Mouse (Mus musculus): ENCODE data around the gene Topbp1. TPM values are rescaled to one million over a fixed set of nuclear protein-coding genes. Genes with fewer than 3 reads are reported as not detected.

Gene Topbp1
- polyA plus RNA-seq, 1 experiment from 2014 or later = 37.2 TPM

DNA sequence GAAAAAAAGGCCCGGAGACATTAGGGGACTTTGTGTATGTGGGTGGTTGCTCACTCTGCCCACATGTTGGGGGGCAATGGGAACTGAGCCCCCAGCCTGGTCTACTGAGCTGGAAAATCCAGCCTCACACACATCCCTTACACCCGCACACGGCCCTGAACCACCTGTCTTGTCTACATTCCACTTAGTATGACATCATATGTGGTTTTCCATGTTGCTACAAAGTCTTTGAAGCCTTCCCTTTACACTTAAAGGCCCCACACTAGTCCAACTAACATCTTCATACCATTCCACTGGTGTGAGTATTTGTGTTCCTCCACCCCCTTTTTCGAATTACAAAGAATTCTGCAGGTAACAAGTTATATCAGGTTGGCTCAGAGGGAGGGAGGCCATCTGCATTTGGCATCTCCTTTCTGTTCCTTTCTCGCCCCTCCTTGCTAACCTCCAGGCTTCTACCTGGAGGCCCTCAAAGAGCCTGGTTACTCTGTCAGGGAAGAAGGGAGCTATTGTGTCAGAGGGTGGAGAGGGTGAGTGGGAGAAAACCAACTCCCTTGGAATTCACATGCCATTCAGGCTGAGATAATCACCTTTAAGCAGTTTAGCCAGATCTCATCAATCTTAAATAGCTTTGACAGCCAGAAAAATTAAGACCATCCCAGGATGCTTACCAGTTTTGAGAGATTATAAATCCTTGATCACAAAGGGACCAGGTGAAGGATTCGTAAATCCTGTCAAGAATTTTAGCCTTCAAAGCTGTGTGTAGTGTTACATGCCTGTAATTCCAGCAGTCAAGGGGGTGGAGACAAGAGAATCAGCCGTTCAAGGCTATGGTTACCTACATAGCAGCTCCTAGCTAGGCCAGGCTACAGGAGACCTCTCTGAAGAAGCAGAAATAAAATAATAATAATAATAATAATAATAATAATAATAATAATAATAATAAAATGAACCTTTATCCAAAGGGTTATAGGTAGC lies 71.6 kb downstream of the Topbp1 start:
- peaks cover 3% of the 10 kb centered on the region; the same call in 1 of the 2 replicates for H3K4me1 ChIP-seq (ENCODE audit: control insufficient read depth, insufficient read depth, low read length)
- 53% methylated on average over 7 of the region's 7 CpGs for WGBS
- no peaks in the 10 kb centered on the region for H3K9me3 ChIP-seq (replicated peaks; ENCODE audit: control insufficient read depth, low read length)
- H3K36me3 ChIP-seq (ENCODE audit: control insufficient read depth, insufficient read depth) = no peaks in the 10 kb centered on the region
- no peak overlapping the region for H3K4me2 ChIP-seq (ENCODE audit: low read depth, low read length)
- H3K4me3 ChIP-seq (ENCODE audit: low read length) = no peak overlapping the region
- no peak for ATAC-seq (replicated peaks; ENCODE audit: extremely low read depth, insufficient read depth, low FRiP score)
- no peak overlapping the region for H3K9ac ChIP-seq (ENCODE audit: low read length)
- H3K27ac ChIP-seq (ENCODE audit: low read length) = no peak overlapping the region
- no peaks in the 10 kb centered on the region for H3K27me3 ChIP-seq (ENCODE audit: control insufficient read depth, insufficient read depth, low read length)

DNA sequence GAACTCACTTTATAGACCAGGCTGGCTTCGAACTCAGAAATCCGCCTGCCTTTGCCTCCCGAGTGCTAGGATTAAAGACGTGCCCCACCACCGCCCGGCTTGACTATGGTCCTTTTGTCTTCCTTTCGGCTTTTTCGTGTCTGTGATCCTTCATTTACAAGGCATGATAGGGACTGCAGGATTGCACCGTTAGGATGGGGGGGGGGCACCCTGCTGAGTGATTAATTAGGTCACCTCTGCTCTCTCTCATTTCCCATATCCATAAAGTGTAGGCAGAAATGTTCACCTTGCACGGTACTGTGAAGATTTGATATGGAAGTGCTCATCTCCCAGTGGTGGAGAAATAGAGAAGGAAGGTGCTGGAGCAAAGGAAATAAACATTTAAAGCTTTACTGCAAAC lies 73.7 kb downstream of the Topbp1 start:
- no peak overlapping the region for H3K9ac ChIP-seq (ENCODE audit: low read length)
- ATAC-seq (replicated peaks; ENCODE audit: extremely low read depth, insufficient read depth, low FRiP score) = no peak
- H3K27me3 ChIP-seq (ENCODE audit: control insufficient read depth, insufficient read depth, low read length) = no peaks in the 10 kb centered on the region
- no peaks in the 10 kb centered on the region for H3K9me3 ChIP-seq (replicated peaks; ENCODE audit: control insufficient read depth, low read length)
- H3K27ac ChIP-seq (ENCODE audit: low read length) = no peak overlapping the region
- H3K4me3 ChIP-seq (ENCODE audit: low read length) = no peak overlapping the region
- peaks cover 3% of the 10 kb centered on the region; the same call in 1 of the 2 replicates for H3K4me1 ChIP-seq (ENCODE audit: control insufficient read depth, insufficient read depth, low read length)
- H3K36me3 ChIP-seq (ENCODE audit: control insufficient read depth, insufficient read depth) = no peaks in the 10 kb centered on the region
- no peak overlapping the region for H3K4me2 ChIP-seq (ENCODE audit: low read depth, low read length)
- WGBS = 69% methylated on average over 10 of the region's 10 CpGs

DNA sequence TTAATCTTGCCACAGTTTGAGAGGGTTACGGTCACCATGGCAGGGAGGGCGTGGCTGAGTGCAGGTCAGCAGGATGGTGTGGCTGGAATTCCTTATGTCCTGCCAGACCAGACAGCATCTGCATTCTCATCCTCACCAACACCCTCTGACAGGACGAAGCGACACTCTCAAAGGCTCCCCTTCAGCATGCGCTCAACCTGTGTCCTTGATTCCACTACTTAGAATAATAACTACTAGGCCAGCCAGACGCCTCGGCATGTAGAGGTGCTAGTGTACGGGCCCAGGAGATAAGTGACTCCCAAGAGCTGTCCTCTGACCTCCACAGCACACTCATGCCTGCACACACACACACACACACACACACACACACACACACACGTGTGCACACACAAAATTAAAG lies 74.2 kb downstream of the Topbp1 start:
- H3K4me1 ChIP-seq (ENCODE audit: control insufficient read depth, insufficient read depth, low read length) = peaks cover 3% of the 10 kb centered on the region; the same call in 1 of the 2 replicates
- H3K27me3 ChIP-seq (ENCODE audit: control insufficient read depth, insufficient read depth, low read length) = no peaks in the 10 kb centered on the region
- no peak overlapping the region for H3K4me2 ChIP-seq (ENCODE audit: low read depth, low read length)
- no peaks in the 10 kb centered on the region for H3K9me3 ChIP-seq (replicated peaks; ENCODE audit: control insufficient read depth, low read length)
- no peak overlapping the region for H3K9ac ChIP-seq (ENCODE audit: low read length)
- ATAC-seq (replicated peaks; ENCODE audit: extremely low read depth, insufficient read depth, low FRiP score) = peak; percentile 33; the same call in 1 of the 2 replicates
- no peak overlapping the region for H3K27ac ChIP-seq (ENCODE audit: low read length)
- H3K4me3 ChIP-seq (ENCODE audit: low read length) = no peak overlapping the region
- H3K36me3 ChIP-seq (ENCODE audit: control insufficient read depth, insufficient read depth) = no peaks in the 10 kb centered on the region
- 41% methylated on average over 9 of the region's 9 CpGs for WGBS

DNA sequence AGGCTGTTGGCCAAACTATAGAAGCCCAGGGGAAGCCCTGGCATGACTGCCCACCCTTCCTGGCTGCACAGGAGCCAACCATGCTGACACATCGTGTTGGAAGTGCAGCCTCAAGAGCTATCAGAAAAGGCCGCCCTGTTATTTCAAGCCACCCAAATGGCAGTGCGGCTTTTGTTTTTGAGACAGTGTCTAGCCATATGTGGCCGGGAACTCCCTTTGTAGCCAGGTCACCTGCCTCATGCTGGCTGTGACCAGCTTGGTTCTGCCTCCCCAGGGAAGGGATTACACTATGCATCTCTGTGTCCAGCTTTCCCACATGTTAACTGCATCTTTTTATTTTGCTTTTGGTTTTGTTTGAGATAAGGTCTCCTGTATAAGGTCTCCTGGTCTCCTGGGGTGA lies 75.6 kb downstream of the Topbp1 start:
- Histone ChIP-seq H3K4me2 (ENCODE audit: low read depth, low read length) (no peak overlapping the region), H3K4me3 (ENCODE audit: low read length) (no peak overlapping the region), H3K27ac (ENCODE audit: low read length) (no peak overlapping the region), H3K36me3 (ENCODE audit: control insufficient read depth, insufficient read depth) (no peaks in the 10 kb centered on the region), H3K27me3 (ENCODE audit: control insufficient read depth, insufficient read depth, low read length) (no peaks in the 10 kb centered on the region), H3K9me3 (replicated peaks; ENCODE audit: control insufficient read depth, low read length) (no peaks in the 10 kb centered on the region), H3K9ac (ENCODE audit: low read length) (no peak overlapping the region), H3K4me1 (ENCODE audit: control insufficient read depth, insufficient read depth, low read length) (peaks cover 3% of the 10 kb centered on the region; the same call in 1 of the 2 replicates)
- ATAC-seq (replicated peaks; ENCODE audit: extremely low read depth, insufficient read depth, low FRiP score) = no peak
- 88% methylated on average over 4 of the region's 4 CpGs for WGBS

DNA sequence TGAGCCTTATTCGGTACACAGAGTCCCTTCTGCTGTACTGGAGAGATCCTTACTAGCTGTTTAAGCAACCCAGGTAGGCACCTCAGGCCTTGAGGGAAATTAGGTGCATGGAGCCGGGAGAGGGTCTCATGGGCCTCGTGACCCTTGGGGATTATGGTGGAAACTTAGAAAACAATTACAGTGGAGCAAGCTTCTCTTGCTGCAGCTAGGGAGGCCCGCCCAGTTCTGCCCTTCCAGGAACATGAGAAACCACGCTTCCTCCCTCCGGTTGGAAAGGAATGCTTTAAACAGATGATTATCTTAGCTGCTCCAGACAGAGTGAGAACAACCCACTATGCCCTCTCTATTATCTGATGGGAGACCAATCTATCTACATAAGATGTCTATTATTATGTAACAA lies 78.0 kb downstream of the Topbp1 start:
- ATAC-seq (replicated peaks; ENCODE audit: extremely low read depth, insufficient read depth, low FRiP score) = no peak
- no peak overlapping the region for H3K27ac ChIP-seq (ENCODE audit: low read length)
- no peak overlapping the region for H3K4me3 ChIP-seq (ENCODE audit: low read length)
- H3K27me3 ChIP-seq (ENCODE audit: control insufficient read depth, insufficient read depth, low read length) = no peaks in the 10 kb centered on the region
- no peaks in the 10 kb centered on the region for H3K36me3 ChIP-seq (ENCODE audit: control insufficient read depth, insufficient read depth)
- 54% methylated on average over 6 of the region's 6 CpGs for WGBS
- no peaks in the 10 kb centered on the region for H3K9me3 ChIP-seq (replicated peaks; ENCODE audit: control insufficient read depth, low read length)
- no peak overlapping the region for H3K4me2 ChIP-seq (ENCODE audit: low read depth, low read length)
- H3K9ac ChIP-seq (ENCODE audit: low read length) = no peak overlapping the region
- H3K4me1 ChIP-seq (ENCODE audit: control insufficient read depth, insufficient read depth, low read length) = peaks cover 5% of the 10 kb centered on the region; the same call in 1 of the 2 replicates

DNA sequence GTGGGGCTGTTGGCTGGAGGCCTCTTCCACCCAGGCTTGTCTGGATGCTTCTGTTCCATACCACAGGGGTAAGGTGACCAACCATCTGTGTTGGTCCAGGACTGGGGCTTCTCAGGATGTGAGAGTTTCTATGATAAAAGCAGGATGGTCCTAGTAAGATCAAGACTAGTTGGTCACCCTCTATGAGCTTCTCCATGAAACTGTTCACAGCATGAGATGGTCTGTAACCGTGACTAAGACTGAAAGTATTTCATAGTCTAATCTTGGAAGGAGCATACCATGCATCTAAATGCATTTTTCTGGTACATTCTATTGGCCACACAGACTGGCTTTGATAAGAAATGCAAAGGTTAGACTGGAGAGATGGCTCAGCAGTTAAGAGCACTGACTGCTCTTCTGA lies 78.6 kb downstream of the Topbp1 start:
- no peak overlapping the region for H3K27ac ChIP-seq (ENCODE audit: low read length)
- 91% methylated on average over 1 of the region's 1 CpGs for WGBS
- no peak overlapping the region for H3K9ac ChIP-seq (ENCODE audit: low read length)
- no peak for ATAC-seq (replicated peaks; ENCODE audit: extremely low read depth, insufficient read depth, low FRiP score)
- H3K27me3 ChIP-seq (ENCODE audit: control insufficient read depth, insufficient read depth, low read length) = no peaks in the 10 kb centered on the region
- H3K4me3 ChIP-seq (ENCODE audit: low read length) = no peak overlapping the region
- H3K4me1 ChIP-seq (ENCODE audit: control insufficient read depth, insufficient read depth, low read length) = peaks cover 5% of the 10 kb centered on the region; the same call in 1 of the 2 replicates
- H3K9me3 ChIP-seq (replicated peaks; ENCODE audit: control insufficient read depth, low read length) = no peaks in the 10 kb centered on the region
- H3K36me3 ChIP-seq (ENCODE audit: control insufficient read depth, insufficient read depth) = no peaks in the 10 kb centered on the region
- H3K4me2 ChIP-seq (ENCODE audit: low read depth, low read length) = no peak overlapping the region

DNA sequence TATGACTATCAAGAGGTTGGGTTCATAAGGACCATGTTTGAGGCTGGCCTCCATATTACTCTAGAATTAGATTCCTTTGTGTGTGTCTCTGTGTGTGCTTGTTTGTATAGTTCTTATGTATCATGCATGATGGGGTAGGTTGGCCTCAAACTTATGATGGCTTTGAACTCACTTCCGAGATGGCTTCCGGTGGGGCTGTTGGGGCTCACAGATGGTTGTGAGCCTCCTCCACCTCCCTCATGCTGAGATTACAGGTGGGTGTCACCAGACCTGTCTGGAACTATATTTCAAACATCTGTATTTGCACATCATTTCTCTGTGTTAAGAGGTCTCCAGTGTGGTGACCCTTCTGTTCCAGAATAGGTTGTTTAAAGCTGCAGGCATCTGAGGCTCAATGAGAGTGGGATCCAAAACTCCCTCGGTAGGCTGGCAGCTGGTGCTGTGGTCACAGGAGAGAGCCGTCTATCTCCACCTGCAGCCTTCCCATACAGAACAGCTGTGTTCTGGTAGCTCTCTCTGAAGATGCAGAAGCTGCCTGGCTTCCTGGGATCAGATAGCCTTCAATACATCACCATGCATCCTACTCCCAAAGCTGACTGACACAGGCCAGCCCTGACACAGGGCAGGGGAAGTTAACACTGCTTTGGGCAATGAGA lies 79.3 kb downstream of the Topbp1 start:
- 76% methylated on average over 4 of the region's 4 CpGs for WGBS
- no peak for ATAC-seq (replicated peaks; ENCODE audit: extremely low read depth, insufficient read depth, low FRiP score)

DNA sequence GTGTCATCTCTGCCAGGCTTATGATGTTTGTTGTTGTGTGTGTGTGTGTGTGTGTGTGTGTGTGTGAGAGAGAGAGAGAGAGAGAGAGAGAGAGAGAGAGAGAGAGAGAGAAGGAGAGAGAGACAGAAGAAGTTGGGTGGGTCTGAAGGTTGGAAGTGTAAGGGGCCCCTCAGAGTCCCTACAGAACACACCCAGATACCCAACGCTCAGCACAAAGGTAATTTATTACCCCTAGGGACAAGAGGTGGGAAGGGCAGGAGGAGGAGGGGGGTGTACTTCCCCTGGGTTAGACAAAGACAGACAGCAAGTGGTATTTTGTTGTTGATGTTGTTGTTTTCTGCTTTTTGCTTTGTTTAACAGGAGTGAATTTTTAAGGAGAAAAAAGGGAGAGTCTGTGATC lies 80.6 kb downstream of the Topbp1 start:
- no peak for ATAC-seq (replicated peaks; ENCODE audit: extremely low read depth, insufficient read depth, low FRiP score)
- H3K27me3 ChIP-seq (ENCODE audit: control insufficient read depth, insufficient read depth, low read length) = no peaks in the 10 kb centered on the region
- H3K4me2 ChIP-seq (ENCODE audit: low read depth, low read length) = no peak overlapping the region
- no peak overlapping the region for H3K4me3 ChIP-seq (ENCODE audit: low read length)
- no peak overlapping the region for H3K9ac ChIP-seq (ENCODE audit: low read length)
- no peaks in the 10 kb centered on the region for H3K9me3 ChIP-seq (replicated peaks; ENCODE audit: control insufficient read depth, low read length)
- H3K4me1 ChIP-seq (ENCODE audit: control insufficient read depth, insufficient read depth, low read length) = peaks cover 2% of the 10 kb centered on the region; the same call in 1 of the 2 replicates
- 41% methylated on average over 1 of the region's 1 CpGs for WGBS
- no peaks in the 10 kb centered on the region for H3K36me3 ChIP-seq (ENCODE audit: control insufficient read depth, insufficient read depth)
- no peak overlapping the region for H3K27ac ChIP-seq (ENCODE audit: low read length)

More for the DNA sequence above, 79.3 kb downstream of the Topbp1 start:
- no peaks in the 10 kb centered on the region for H3K36me3 ChIP-seq (ENCODE audit: control insufficient read depth, insufficient read depth)
- H3K27me3 ChIP-seq (ENCODE audit: control insufficient read depth, insufficient read depth, low read length) = no peaks in the 10 kb centered on the region
- no peak overlapping the region for H3K4me2 ChIP-seq (ENCODE audit: low read depth, low read length)
- H3K4me1 ChIP-seq (ENCODE audit: control insufficient read depth, insufficient read depth, low read length) = peaks cover 3% of the 10 kb centered on the region; the same call in 1 of the 2 replicates
- no peak overlapping the region for H3K27ac ChIP-seq (ENCODE audit: low read length)
- H3K9me3 ChIP-seq (replicated peaks; ENCODE audit: control insufficient read depth, low read length) = no peaks in the 10 kb centered on the region
- H3K4me3 ChIP-seq (ENCODE audit: low read length) = no peak overlapping the region
- H3K9ac ChIP-seq (ENCODE audit: low read length) = no peak overlapping the region

DNA sequence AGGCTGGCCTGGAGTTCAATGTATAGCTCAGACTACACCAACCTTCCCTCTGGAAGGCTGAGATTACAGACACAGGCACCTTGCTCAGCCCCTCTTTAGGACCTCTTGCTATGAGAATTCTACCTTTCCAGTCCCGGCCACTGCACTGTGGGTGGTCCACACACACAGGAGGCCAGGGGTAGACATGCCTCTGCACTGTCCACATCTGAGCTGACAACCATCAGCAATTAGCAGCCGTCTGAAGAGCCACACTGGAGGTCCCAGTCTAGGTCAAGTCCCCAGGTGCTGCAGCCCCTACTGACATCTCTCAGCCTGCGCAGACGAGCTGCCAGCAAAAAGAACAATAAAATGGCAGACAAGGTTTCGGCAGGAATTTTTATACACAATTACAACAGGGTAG lies 81.6 kb downstream of the Topbp1 start:
- H3K36me3 ChIP-seq (ENCODE audit: control insufficient read depth, insufficient read depth) = no peaks in the 10 kb centered on the region
- H3K4me2 ChIP-seq (ENCODE audit: low read depth, low read length) = no peak overlapping the region
- H3K27ac ChIP-seq (ENCODE audit: low read length) = no peak overlapping the region
- H3K9ac ChIP-seq (ENCODE audit: low read length) = no peak overlapping the region
- peaks cover 3% of the 10 kb centered on the region for H3K4me1 ChIP-seq (ENCODE audit: control insufficient read depth, insufficient read depth, low read length)
- H3K4me3 ChIP-seq (ENCODE audit: low read length) = no peak overlapping the region
- no peaks in the 10 kb centered on the region for H3K9me3 ChIP-seq (replicated peaks; ENCODE audit: control insufficient read depth, low read length)
- 58% methylated on average over 5 of the region's 5 CpGs for WGBS
- H3K27me3 ChIP-seq (ENCODE audit: control insufficient read depth, insufficient read depth, low read length) = no peaks in the 10 kb centered on the region
- ATAC-seq (replicated peaks; ENCODE audit: extremely low read depth, insufficient read depth, low FRiP score) = no peak

Data from heart, embryonic 16.5 days (tissue).